Mouse (Mus musculus) liver, embryonic 14.5 days (tissue): ENCODE results near the gene Pnkd.

Experiments used
- CTCF ChIP-seq: IDR thresholded peaks from 2 replicates; pipeline ENCODE4 v1.5.1; 2016; ENCODE audit warnings: antibody characterized with exemption, low read depth, control low read depth
- EP300 ChIP-seq: IDR thresholded peaks from 2 replicates; pipeline ENCODE4 v1.6.1; 2016; ENCODE audit warnings: antibody characterized with exemption, low read depth

GRCm38 (mm10) chr1:74352532-74353096, 67.9 kb downstream of the Pnkd start:
- TF ChIP-seq CTCF (no peak), EP300 (no peak)
